Mouse (Mus musculus): ENCODE measurements around the gene Ccl7.
A peak's percentile ranks its signal among the peaks of the same experiment; 100 is the strongest.

The Ccl7 gene

GRCm38 (mm10) chr11:82045471-82045870, at the start of gene Ccl7:
TSS of gene Ccl7 (plus strand) at chr11:82045712.
- peak; percentile 3 to 9 for DNase-seq

GRCm38 (mm10) chr11:81996172-81996841, 49.2 kb upstream of the Ccl7 start:
- DNase-seq, result peak; percentile 69 to 76

DNA sequence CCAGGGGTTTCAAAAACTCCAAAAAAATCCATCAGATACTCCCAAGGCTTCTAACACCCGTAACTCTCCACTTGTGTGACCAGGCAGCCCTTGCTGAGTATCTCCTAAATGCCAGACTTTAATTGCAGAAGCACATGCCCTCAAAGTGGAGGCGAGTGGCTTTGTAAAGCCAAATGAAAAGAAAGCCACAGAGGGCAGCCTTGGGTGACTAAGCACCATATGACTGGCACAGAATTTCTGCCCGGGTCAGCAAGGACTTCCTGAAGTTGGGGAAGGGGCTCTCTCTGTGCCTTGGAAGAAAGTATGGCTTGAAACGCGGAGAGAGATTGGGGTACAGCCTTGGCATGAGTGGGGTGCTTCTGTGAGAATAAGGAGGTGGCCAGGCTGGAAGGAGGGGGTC, 48.4 kb upstream of the Ccl7 start:
- DNase-seq, result no peak

- no peak for DNase-seq
These were observed 46.9 kb upstream of the Ccl7 start for GRCm38 (mm10) chr11:81998646-81999045.

DNA sequence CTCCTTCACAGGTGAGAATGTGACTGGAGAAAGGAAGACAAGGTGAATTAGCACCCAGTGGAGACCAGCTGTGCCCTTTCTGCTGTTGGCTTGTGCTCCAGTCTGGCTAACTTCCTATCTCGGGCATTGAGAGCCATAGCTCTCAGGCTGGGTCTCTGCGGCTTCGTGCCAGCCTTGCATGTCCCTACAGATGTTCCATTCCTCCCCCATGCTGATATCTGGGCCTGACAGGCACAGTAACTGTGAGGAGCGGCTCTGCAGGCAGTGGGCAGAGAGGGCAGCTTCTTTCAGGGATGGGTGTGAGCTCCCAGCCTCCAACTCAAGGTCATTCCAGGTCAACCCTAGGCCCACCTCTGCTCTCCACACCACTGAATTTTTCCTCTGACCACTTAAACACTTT, 46.0 kb upstream of the Ccl7 start:
- DNase-seq, result no peak

- no peak for DNase-seq
These were observed 44.9 kb upstream of the Ccl7 start for GRCm38 (mm10) chr11:82000581-82000980.

DNA sequence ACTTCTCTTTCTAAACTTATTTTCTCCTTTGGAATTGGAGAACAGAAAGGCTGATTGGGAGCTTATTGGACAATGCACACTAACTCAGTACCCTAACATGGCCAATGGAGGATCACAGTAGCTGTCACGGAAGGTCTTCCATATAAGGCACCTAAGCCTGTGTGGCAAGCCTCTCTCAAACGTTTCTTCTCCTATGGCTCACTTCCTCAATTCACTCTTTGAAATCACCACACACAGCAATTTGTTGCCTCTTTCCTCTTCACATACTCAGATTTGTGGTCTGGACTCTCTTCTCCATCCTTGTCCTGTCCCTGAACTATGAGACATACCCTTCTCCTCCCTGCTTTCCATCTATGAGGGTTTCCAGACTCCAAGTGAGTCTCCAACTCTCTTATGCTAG, 40.7 kb upstream of the Ccl7 start:
- DNase-seq, result no peak

DNA sequence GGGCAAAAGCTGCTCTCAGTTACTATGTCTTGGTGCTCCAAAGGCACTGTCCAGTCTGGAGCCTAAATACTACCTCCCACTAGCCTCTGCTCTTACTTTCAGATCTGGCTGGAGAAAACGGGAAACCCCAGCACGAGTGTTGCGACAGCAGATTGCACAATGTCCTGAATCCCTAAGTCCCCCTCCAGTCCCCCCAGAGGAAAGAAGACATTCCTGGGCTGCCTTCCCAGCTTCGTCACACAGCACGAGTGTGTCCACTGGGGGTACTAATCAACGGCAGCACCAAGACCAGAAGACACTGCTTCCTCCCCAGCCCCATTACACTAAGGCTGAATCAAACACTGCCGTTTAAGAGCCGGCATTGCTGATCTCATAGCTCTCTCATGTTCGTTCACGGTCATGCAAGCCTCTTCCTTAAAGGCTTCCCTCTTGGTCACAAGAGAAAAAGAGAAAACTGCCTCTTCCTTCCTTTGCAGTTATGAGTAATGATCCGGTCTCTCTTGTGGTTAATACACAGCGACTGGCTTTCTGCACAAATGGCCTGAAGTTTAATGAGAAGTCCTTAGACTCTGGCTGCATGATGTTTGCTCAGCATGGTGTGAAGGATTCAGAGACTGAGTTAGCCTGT, 38.6 kb upstream of the Ccl7 start:
- DNase-seq, result no peak

DNA sequence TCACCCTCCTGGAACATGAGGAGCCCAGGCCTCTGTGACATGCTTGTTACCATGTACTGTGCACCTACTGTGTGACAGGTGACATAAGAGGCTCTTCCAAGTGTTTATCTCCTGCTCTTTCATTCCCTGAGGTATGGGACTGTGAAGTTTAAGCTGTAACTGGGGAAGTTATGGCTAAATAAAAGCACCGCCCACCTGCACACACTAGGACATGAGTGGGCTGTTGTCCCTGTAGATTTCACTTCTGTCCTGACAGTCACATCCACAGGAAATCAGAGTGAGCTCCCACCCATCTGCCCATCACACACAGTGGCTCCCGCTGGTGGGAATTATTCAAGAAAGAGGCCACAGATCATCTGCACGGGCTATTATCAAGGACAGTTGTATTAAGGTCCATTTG, 35.4 kb upstream of the Ccl7 start:
- no peak for DNase-seq

DNA sequence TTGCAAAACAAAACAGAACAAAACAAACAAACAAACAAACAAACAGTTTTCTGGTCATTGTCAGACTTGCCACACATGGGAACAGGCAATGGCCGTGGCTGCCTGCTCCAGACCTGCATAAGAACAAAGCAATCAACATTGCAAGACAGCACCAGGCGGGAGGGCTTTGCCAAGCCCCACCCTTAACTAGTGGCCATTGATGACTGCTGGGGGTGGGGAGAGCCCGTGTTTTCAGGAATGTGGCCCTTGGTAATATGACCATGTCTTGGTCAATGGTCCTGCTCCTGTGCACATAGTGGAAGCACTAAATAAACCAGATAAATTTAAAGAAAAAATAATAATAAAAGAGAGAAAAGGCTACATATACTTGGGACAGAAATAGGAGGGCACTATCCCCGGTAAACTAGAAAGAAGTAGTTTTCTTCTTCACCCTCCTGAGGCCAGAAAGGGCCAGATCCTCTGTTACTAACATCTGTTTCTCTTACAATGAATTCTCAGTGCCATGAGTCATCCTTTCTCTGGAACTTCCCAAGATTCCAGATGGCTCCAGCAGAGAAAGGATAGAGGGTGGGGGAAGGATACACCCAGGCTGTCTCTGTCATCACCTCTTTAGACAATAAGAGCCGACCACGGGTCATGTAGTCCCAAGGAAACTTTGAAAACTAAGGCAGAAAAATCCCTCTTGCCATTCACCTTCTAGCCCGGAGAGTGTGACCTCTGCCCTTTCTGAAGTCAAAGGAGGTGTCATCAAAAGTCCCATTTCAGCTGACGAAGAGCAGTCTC, 33.9 kb upstream of the Ccl7 start:
- DNase-seq, result no peak

- DNase-seq, result no peak
These were observed 31.8 kb upstream of the Ccl7 start for GRCm38 (mm10) chr11:82013756-82014155.

DNA sequence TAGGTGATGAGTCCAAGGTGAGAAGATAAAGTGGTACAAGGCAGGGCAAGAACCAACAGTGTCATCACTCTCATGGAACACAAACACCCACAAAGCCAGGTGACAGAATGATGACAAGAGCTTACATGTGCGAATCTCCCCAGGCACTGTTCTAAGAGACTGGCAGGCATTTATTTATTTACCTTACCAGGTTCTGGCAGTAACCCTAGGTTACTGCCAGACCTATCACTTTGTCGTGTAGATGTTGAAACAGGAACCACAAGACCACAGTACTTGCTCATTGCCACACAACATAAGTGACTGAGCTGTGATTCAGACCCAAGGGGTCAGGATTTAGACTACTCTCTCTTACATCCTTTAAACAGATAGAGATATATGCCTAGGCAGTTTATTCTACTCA, 30.4 kb upstream of the Ccl7 start:
- DNase-seq, result no peak

DNA sequence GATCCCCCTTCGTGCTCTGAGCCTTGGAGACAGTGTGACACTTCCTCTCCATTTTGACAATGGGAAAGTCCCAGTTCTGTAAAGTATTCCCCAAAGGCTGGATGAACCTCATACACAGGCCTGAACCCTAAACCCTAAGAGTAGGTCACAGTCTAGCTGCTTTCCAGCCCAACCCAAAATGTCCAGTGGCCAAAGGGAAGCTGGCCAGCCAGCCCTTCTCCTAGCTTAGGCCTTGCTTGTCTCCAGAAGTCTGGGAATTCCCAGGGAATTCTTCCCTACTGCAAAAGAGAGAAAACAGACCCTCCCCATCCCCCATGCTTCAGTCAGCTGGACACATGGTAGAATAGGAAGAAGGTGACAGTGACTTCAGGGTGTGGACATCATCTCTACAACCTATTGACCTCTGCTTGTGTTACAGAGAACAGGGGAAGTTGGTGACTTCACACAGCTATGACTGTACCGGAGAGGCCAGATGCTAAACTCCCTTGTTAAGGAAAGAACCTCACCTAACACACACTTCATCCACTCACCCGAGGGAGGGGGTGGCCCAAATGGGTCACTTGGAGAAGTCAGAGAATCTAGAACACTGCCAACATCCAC, 29.2 kb upstream of the Ccl7 start:
- DNase-seq, result no peak

GRCm38 (mm10) chr11:82019389-82019788, 26.1 kb upstream of the Ccl7 start:
- DNase-seq, result no peak

- DNase-seq, result no peak
These were observed 25.7 kb upstream of the Ccl7 start for GRCm38 (mm10) chr11:82019793-82020192.

- no peak for DNase-seq
These were observed 24.1 kb upstream of the Ccl7 start for GRCm38 (mm10) chr11:82021406-82021805.

DNA sequence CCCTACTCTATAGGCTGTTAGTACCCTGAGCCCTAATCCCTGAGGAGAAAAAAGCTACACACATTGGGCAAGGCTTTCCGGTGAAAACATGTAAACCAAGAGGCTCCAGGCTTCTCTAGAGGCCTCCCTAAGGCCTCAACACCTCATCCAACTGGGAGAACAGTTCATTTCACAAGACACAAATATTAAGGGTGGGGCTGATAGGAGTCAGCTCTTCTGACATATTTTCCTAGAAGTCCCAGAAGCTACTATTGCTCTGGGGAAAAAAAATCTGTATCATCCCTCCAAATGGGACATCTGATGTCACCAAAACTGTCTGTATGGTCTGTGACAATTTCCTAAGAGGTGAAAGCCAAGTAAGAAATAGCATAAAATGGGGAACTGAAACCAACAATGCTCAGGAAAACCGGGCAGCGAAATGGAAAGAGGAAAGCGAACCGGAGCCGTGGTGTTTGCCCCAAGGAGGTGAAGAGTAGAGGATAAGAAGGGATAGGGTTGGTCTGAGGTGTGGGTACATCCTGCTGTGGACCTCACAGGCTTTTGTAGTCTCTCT, 22.9 kb upstream of the Ccl7 start:
- no peak for DNase-seq

DNA sequence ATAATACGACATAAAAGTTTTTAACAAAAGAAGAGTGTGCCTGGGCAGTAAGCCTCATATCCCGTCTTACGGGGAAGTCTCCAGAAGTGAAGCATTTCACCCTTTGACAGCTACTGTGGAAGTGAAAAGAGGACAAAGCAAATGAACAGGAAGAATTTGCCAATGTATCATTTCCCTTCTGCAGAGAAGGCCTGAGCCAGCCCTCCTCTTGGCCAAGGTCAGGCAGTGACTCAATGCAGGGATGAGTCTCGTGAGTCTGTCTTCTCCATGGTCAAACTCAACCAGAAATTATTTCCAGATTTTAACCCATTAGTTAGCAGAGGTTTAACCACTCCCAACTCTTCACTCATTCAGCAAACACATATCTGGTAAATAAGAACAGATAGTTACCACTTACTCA, 21.7 kb upstream of the Ccl7 start:
- DNase-seq, result no peak

GRCm38 (mm10) chr11:82030171-82030570, 15.3 kb upstream of the Ccl7 start:
- DNase-seq, result no peak

DNA sequence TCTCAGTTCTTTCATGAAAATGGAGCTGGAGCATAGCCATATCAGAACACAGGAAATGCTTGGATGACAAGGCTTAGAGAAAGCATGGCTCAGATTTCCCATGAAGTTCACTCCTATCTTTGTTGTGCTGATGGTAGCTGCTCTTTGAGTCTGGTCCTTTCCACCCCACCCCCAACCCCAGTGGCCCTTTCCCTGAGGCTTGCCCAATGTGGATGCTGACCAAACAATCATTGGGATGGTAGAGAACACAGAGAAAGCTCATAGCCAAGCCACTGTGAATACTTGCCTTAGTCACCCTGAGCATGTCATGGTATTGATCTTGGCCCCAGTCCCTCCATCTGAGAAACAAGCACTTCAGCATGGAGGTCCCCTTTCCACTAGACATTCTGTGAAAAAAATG, 13.4 kb upstream of the Ccl7 start:
- no peak for DNase-seq

DNA sequence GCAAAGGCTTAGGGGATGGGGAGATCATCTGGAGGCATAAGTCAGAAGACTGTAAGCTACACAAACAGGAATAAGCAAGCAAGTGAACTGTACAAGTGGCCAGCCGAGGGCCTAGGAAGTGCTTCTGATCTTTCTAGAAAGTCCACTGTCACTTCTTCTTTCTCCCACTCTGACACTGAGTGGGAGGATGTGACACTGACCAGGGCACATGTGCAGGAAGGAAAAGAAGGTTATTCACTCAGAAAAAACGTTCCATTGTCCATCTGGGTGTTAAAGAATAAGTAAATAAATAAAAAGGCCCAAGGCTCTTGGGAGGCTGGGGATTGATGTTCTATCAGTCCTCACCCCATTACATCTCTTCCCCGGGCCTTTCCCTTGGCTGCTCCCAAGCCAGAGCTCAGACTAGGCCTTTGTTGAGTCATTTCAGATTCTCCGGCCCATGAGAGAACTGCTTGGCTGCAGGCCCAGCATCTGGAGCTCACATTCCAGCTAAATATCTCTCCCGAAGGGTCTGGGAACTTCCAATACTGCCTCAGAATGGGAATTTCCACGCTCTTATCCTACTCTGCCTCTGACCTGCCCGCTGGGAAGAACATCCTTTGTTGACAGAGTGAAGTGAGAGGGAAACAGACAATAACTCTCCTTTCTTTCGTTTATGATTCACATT, 12.7 kb upstream of the Ccl7 start:
- DNase-seq, result no peak

DNA sequence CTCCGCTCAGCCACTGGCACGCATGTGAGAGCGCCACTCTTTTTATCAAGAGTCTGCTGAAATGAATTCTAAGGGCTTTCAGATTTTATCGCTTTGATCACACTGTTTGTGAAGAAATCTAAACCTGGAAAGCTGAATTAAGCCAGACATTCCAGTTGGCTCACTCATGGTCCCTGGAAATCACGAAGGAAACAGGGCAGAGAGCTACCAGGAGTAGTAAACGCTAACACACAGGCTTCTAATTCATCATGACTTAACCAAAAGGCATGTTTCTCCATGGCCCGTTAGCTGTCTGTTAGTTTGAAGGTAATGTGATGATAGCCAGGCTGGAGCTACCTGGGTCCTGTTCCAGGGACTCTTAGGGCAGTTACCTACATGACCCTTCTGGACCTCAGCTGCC, 11.1 kb upstream of the Ccl7 start:
- no peak for DNase-seq

GRCm38 (mm10) chr11:82035356-82035755, 10.2 kb upstream of the Ccl7 start, which contains the start of gene Ccl2:
TSS of gene Ccl2 (plus strand) at chr11:82035571.
- peak; percentile 10 to 20 for DNase-seq

Data from cerebellum, postnatal 36 days (tissue).